Mouse (Mus musculus) heart, postnatal 0 days (tissue): ENCODE measurements at regions not wholly inside any gene's neighbourhood (a gene's known extent, or its start where the extent isn't known, plus 50 kb on each side); places are given as distances from the start of the nearest gene placed in this dataset.

Experiments
- CTCF ChIP-seq: IDR thresholded peaks from 2 replicates; pipeline ENCODE4 v1.5.1; 2016; ENCODE audit warnings: antibody characterized with exemption, control low read depth, low read depth
- EP300 ChIP-seq: IDR thresholded peaks from 2 replicates; pipeline ENCODE4 v1.6.1; 2016; ENCODE audit warnings: antibody characterized with exemption, low read depth

DNA sequence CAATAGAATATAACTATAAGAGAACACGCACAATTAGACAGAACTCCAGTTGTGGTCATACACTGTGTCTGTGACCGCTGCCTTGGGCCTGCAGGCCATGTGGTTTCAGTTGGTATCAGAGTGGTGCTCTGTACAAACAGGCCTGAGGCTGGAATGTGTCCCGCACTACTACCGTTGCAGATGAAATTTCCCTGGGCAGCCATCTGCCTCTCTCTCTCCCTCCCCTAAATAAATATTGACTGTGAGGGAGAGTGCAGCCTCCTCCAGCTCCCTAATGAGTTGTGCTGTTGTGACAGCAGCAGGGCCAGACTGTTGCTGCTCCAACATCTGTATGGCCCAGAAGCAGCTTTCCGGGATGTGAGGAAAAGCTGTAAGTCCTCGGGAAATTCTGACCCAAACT is 146.7 kb downstream of the Hs3st3b1 start:
- TF ChIP-seq EP300 (no peak), CTCF (no peak)
